Comparison of ENCODE assay signal across 12 mouse cellular contexts in the genomic region with DNA sequence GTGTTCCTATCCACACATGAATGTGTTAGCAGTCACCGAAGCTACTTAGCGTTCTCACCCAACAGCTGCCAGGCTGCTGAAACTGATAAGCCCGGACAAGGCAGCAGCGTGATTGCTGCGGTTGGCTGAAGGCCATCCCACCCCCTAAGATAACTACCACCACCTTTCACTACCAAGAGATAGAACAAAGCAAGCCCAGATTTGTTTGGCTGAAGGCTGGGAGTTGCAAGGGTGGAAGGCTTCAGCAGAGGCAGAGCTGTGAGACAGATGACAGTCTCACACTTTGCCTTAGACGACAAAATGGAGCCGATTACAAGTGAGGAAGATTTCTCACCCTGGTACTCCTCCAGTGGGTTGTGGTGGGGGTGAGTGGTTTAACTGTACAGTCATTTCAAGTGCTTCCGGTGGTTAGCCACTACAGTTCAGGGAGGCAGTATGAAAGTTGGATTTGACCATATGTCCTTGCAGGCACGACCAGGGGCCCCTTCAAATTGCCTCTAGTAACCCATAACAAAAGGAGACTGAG. TPM values are rescaled to one million over a fixed set of nuclear protein-coding genes. Genes with fewer than 3 reads are reported as not detected.
DNase-seq lines count a peak whose midpoint lies in the region; TF ChIP-seq lines count a peak whose summit lies in the region.
"Had no signal": no experiment of that assay in that cellular context is flagged by ENCODE, and none has a peak within 500 bp of the region (broad histone marks: within the 10 kb centered on the region; RNA-seq: fewer than 3 reads in every experiment).

No protein-coding gene starts in this region.

- no peak overlapping the region for H3K27ac ChIP-seq in thymus, adult 2 months (ENCODE audit: control insufficient read depth, insufficient read depth, low read length)
- H3K27ac ChIP-seq: hindbrain, postnatal 0 days had no signal

- H3K4me3 ChIP-seq in thymus, adult 2 months (ENCODE audit: control insufficient read depth, insufficient read depth, low read length), result no peak overlapping the region

- WGBS in thymus, adult 2 months, result 3% methylated on average over 9 of the region's 9 CpGs

- H3K4me1 ChIP-seq in thymus, adult 2 months (replicated peaks; ENCODE audit: control insufficient read depth, insufficient read depth, low read length), result peaks cover 9% of the 10 kb centered on the region

- peaks cover 23% of the 10 kb centered on the region for H3K27me3 ChIP-seq in thymus, adult 2 months (ENCODE audit: control insufficient read depth, insufficient read depth, low read length)

- DNase-seq in ovary, postnatal 36 days (ENCODE audit: low spot score), result peak; percentile 23
- DNase-seq in ovary, postnatal 10 days (ENCODE audit: low spot score), result no peak
- peak; percentile 50 to 63 for DNase-seq in heart, adult 18-20 months
- DNase-seq in heart, postnatal 36 days, result peak; percentile 27 to 46
- DNase-seq in right cerebral cortex, postnatal 36 days (ENCODE audit: low spot score in 2 of 2), result no peak
- DNase-seq in cerebellum, adult 18-20 months, result no peak
- no peak for DNase-seq in thymus, adult 2 months
- DNase-seq: embryo, embryonic 11 days; lung, postnatal 10 days; spleen, adult 18-20 months had no signal

- TF ChIP-seq CTCF in thymus, adult 2 months (IDR thresholded peaks at IDR 0.05; ENCODE audit: borderline replicate concordance, control insufficient read depth, extremely low read depth, insufficient read depth, low read length, poor library complexity), result no peak

- intact Hi-C loops in heart, postnatal 36 days (cut with DNase I), result no loop called here

- H3K36me3 ChIP-seq in thymus, adult 2 months (ENCODE audit: control insufficient read depth, insufficient read depth, low read length), result no peaks in the 10 kb centered on the region
- H3K36me3 ChIP-seq: G1E had no signal

- TF ChIP-seq POLR2A in thymus, adult 2 months (IDR thresholded peaks at IDR 0.05; ENCODE audit: control insufficient read depth, extremely low read depth, insufficient read depth, low read length, poor library complexity), result no peak

RNA-seq across cellular contexts. Expression of gene Sbf2, which starts 4.4 kb away (rescaled TPM):
- 10 to 100 TPM; 36.8 to 45.1 TPM for total RNA-seq in heart, adult 18-20 months (2021)
- total RNA-seq in heart, postnatal 36 days (2021), result 10 to 100 TPM; 52.6 to 54.1 TPM
- polyA plus RNA-seq in thymus, adult 2 months (2012; rRNA removed), result 6.3 and 8.8 TPM in 2 replicates
- polyA plus RNA-seq: G1E had no signal

RNA-seq across cellular contexts. Expression of gene Adm, which starts 8.3 kb away (rescaled TPM):
- total RNA-seq in heart, adult 18-20 months (2021), result 1 to 10 TPM; 7.5 to 8.8 TPM
- total RNA-seq in heart, postnatal 36 days (2021), result 10 to 100 TPM in 1 of 2 experiments, 1 to 10 TPM in 1; 8.3 to 10.2 TPM
- polyA plus RNA-seq in thymus, adult 2 months (2012; rRNA removed), result 12.0 and 14.1 TPM in 2 replicates
- total RNA-seq: G1E had no signal
- polyA plus RNA-seq: G1E had no signal

Comparison
In these comparisons a context has a peak if more than half of its experiments do, and no peak if none do; other contexts are left out.
1. DNase-seq: peak in ovary, postnatal 36 days (single experiment), heart, adult 18-20 months (2 of 2) and heart, postnatal 36 days (2 of 2); none in ovary, postnatal 10 days (single experiment), right cerebral cortex, postnatal 36 days (0 of 2), cerebellum, adult 18-20 months (0 of 2) and thymus, adult 2 months (single experiment).